Mouse (Mus musculus) small intestine, adult 2 months (tissue): ENCODE results near the gene Trank1.

Source experiments
- CTCF ChIP-seq: fragments of 200-500 bp; IDR thresholded peaks from 2 replicates; pipeline ENCODE4 v1.5.1; 2012; ENCODE audit warnings: low read depth, mild to moderate bottlenecking, control low read depth, inconsistent platforms, low read length, moderate library complexity, mixed read lengths; ENCODE audit not compliant: insufficient replicate concordance, insufficient read length; ENCODE audit errors: extremely low read depth
- POLR2A ChIP-seq: fragments of 200-500 bp; IDR thresholded peaks from 2 replicates; pipeline ENCODE4 v1.6.1; 2012; ENCODE audit warnings: low read depth, mild to moderate bottlenecking, control low read depth, inconsistent platforms, low read length, moderate library complexity

DNA sequence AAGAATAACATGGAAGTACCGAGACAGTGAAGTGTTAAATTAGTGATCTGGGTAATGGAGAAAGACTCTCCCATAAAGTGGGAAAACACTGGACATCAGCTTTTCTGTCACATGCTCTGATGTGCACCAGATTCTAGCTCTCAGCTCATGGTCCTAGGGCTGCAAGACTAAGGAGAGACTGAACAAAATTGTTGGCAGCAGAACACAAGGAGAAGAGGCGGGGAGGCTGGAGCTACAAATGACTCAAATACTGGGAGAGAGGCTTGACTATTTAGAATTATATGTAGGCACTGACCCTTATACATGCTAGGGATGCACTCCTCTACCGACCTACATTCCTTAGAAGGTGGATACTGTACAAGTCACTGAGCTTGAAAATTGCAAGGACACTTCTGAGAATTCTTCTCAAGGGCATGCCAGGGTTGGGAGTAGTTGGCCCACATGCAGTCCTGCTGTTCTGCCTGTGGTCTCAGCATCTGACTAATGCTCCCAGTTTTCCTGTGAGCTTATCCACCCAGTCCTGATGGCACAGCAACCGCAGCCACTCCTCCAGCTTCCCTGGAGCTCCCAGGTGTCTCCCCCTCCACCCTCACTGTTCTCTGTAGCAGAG, 23.1 kb downstream of the Trank1 start:
- TF ChIP-seq CTCF: no peak
- no peak for TF ChIP-seq POLR2A
